ENCODE assay signal across 8 mouse cellular contexts in genomic region chr9:98955716-98956224, GRCm38 (mm10). TPM values are rescaled to one million over a fixed set of nuclear protein-coding genes. Genes with fewer than 3 reads are reported as not detected.
DNase-seq lines count a peak whose midpoint lies in the region; ATAC-seq lines count a peak whose summit lies in the region.

No protein-coding gene starts in this region.

- H3K9ac ChIP-seq in heart, embryonic 14.5 days (ENCODE audit: low read length) = peak overlapping the region; percentile 22; the same call in 1 of the 2 replicates
- H3K9ac ChIP-seq in neural tube, embryonic 11.5 days (ENCODE audit: low read length) = no peak overlapping the region; the same call in 1 of the 2 replicates

- DNase-seq in adrenal gland, postnatal 10 days = peak; percentile 33
- DNase-seq in adrenal gland, adult 8-10 months = no peak
- peak; percentile 60 for DNase-seq in R1 (ENCODE audit: low read depth, low spot score)
- peak; percentile 41 to 51 for DNase-seq in kidney, postnatal 4 days
- DNase-seq in neural tube, embryonic 11.5 days (ENCODE audit: low spot score) = peak; percentile 67
- DNase-seq in layer of hippocampus, adult 9-10 months (ENCODE audit: low spot score) = no peak

- H3K4me3 ChIP-seq in heart, embryonic 14.5 days (ENCODE audit: control insufficient read depth in 1 of 2, insufficient read depth in 1 of 2, low read depth in 1 of 2, low read length in 2 of 2) = peak overlapping the region; percentile 26 to 48
- H3K4me3 ChIP-seq in neural tube, embryonic 11.5 days (ENCODE audit: low read depth, low read length) = peak overlapping the region; percentile 33

- 0 out of 2 replicates have a peak, but pooled peaks have one; percentile 11 for ATAC-seq in heart, embryonic 14.5 days (ENCODE audit: insufficient number of reproducible peaks, insufficient read depth, low FRiP score, low read depth)
- ATAC-seq in neural tube, embryonic 11.5 days (ENCODE audit: insufficient read depth, low FRiP score, low TSS enrichment) = no peak
- no peak for ATAC-seq in activated CD4-positive, CD25-positive, alpha-beta regulatory T cell, adult 4 months

- no peaks in the 10 kb centered on the region for H3K36me3 ChIP-seq in heart, embryonic 14.5 days (ENCODE audit: control insufficient read depth, insufficient read depth, low read length)
- H3K36me3 ChIP-seq in neural tube, embryonic 11.5 days (ENCODE audit: control insufficient read depth, insufficient read depth, low read length) = no peaks in the 10 kb centered on the region

- H3K4me1 ChIP-seq in heart, embryonic 14.5 days (ENCODE audit: control insufficient read depth in 2 of 2, insufficient read depth in 2 of 2, low read length in 2 of 2) = peaks cover 3 to 26% of the 10 kb centered on the region in 2 experiments; a peak in 2 of 4 replicates
- H3K4me1 ChIP-seq in neural tube, embryonic 11.5 days (ENCODE audit: control insufficient read depth, insufficient read depth, low read length) = peaks cover 15% of the 10 kb centered on the region

- H3K27ac ChIP-seq in heart, embryonic 14.5 days (replicated peaks in 1 of 2; ENCODE audit: control insufficient read depth in 1 of 2, insufficient read depth in 1 of 2, low read depth in 2 of 2, low read length in 2 of 2) = no peak overlapping the region
- H3K27ac ChIP-seq in neural tube, embryonic 11.5 days (ENCODE audit: low read depth, low read length) = no peak overlapping the region

- H3K9me3 ChIP-seq in heart, embryonic 14.5 days (ENCODE audit: control insufficient read depth, low read length) = no peaks in the 10 kb centered on the region
- no peaks in the 10 kb centered on the region for H3K9me3 ChIP-seq in neural tube, embryonic 11.5 days (ENCODE audit: control insufficient read depth, low read length)

- H3K4me2 ChIP-seq in heart, embryonic 14.5 days (ENCODE audit: low read length) = peak overlapping the region; percentile 82
- peak overlapping the region; percentile 68 for H3K4me2 ChIP-seq in neural tube, embryonic 11.5 days (ENCODE audit: low read depth)

- H3K27me3 ChIP-seq in heart, embryonic 14.5 days (ENCODE audit: control insufficient read depth, insufficient read depth, low read length) = peaks cover 92% of the 10 kb centered on the region
- peaks cover 99% of the 10 kb centered on the region for H3K27me3 ChIP-seq in neural tube, embryonic 11.5 days (ENCODE audit: control insufficient read depth, insufficient read depth, low read length)

- under 1% methylated on average over 58 of the region's 60 CpGs for WGBS in heart, embryonic 14.5 days
- WGBS in neural tube, embryonic 11.5 days = under 1% methylated on average over 48 of the region's 60 CpGs

RNA-seq across cellular contexts. Expression of gene Foxl2, which starts 0.7 kb away (rescaled TPM):
- not detected for total RNA-seq in adrenal gland, postnatal 10 days (2021)
- 1 to 10 TPM in 2 of 4 experiments, not detected in 2; 3.0 to 3.5 TPM for total RNA-seq in adrenal gland, adult 8-10 months (2022)
- polyA plus RNA-seq in heart, embryonic 14.5 days (2014; fragmentation: Nextera tagmentation; extraction: Ambion mirVana) = not detected in 2 replicates
- polyA plus RNA-seq in neural tube, embryonic 11.5 days (2014; fragmentation: Nextera tagmentation; extraction: Ambion mirVana) = 0.30 and 0.36 TPM in 2 replicates
- polyA plus RNA-seq in activated CD4-positive, CD25-positive, alpha-beta regulatory T cell, adult 4 months (2017; shearing (Covaris generic)) = not detected

RNA-seq across cellular contexts. Expression of gene Faim, which starts 30.4 kb away (rescaled TPM):
- 10 to 100 TPM; 19.1 to 22.2 TPM for total RNA-seq in adrenal gland, postnatal 10 days (2021)
- 10 to 100 TPM; 17.6 to 23.5 (median 20.7) TPM for total RNA-seq in adrenal gland, adult 8-10 months (2022)
- 32.3 and 32.5 TPM in 2 replicates for polyA plus RNA-seq in heart, embryonic 14.5 days (2014; fragmentation: Nextera tagmentation; extraction: Ambion mirVana)
- polyA plus RNA-seq in neural tube, embryonic 11.5 days (2014; fragmentation: Nextera tagmentation; extraction: Ambion mirVana) = 75.0 and 76.5 TPM in 2 replicates
- 10 to 100 TPM; 62.0 to 71.2 TPM for polyA plus RNA-seq in activated CD4-positive, CD25-positive, alpha-beta regulatory T cell, adult 4 months (2017; shearing (Covaris generic))

RNA-seq across cellular contexts. Expression of gene 7420426K07Rik, which starts 52.9 kb away (rescaled TPM):
- not detected for total RNA-seq in adrenal gland, postnatal 10 days (2021)
- not detected for total RNA-seq in adrenal gland, adult 8-10 months (2022)
- polyA plus RNA-seq in heart, embryonic 14.5 days (2014; fragmentation: Nextera tagmentation; extraction: Ambion mirVana) = not detected in 2 replicates
- not detected in 2 replicates for polyA plus RNA-seq in neural tube, embryonic 11.5 days (2014; fragmentation: Nextera tagmentation; extraction: Ambion mirVana)
- not detected for polyA plus RNA-seq in activated CD4-positive, CD25-positive, alpha-beta regulatory T cell, adult 4 months (2017; shearing (Covaris generic))

Comparison
In these comparisons a context has a peak if more than half of its experiments do, and no peak if none do; other contexts are left out.
1. DNase-seq: peak in adrenal gland, postnatal 10 days (single experiment), R1 (single experiment), kidney, postnatal 4 days (2 of 2) and neural tube, embryonic 11.5 days (single experiment); none in adrenal gland, adult 8-10 months (single experiment) and layer of hippocampus, adult 9-10 months (single experiment).